Mouse (Mus musculus) bone marrow macrophage, adult 2 months (primary cell): ENCODE measurements around the gene Ifnar1. TPM values are rescaled to one million over a fixed set of nuclear protein-coding genes. Genes with fewer than 3 reads are reported as not detected.

Experiments used
- H3K27ac ChIP-seq: 2 replicates; pipeline ENCODE4 v1.5.1; 2012; ENCODE audit warnings: low read depth, low read length; ENCODE audit not compliant: insufficient read depth
- H3K4me1 ChIP-seq: 2 replicates; pipeline ENCODE4 v1.6.1; 2012; ENCODE audit warnings: low read length; ENCODE audit not compliant: control insufficient read depth, insufficient read depth
- H3K4me3 ChIP-seq: 2 replicates; pipeline ENCODE4 v1.5.1; 2012; ENCODE audit warnings: mild to moderate bottlenecking, low read length, moderate library complexity; ENCODE audit not compliant: insufficient read depth
- CTCF ChIP-seq: IDR thresholded peaks from 2 replicates; pipeline ENCODE4 v1.5.1; 2012; ENCODE audit warnings: low read depth, mild to moderate bottlenecking, low read length, moderate library complexity
- POLR2A ChIP-seq: IDR thresholded peaks from 2 replicates; pipeline ENCODE4 v1.6.1; 2012; ENCODE audit warnings: mild to moderate bottlenecking, low read depth, low read length, borderline replicate concordance
- polyA plus RNA-seq: library from polyadenylated mRNA; stranded (reverse); fragments of >200 nt; gene quantifications from 2 replicates; pipeline ENCODE4 v1.2.4, GENCODE M21; 2012; ENCODE audit not compliant: missing spikeins, insufficient read depth, insufficient read length

Gene Ifnar1
- polyA plus RNA-seq, 1 experiment = 92.5 TPM

DNA sequence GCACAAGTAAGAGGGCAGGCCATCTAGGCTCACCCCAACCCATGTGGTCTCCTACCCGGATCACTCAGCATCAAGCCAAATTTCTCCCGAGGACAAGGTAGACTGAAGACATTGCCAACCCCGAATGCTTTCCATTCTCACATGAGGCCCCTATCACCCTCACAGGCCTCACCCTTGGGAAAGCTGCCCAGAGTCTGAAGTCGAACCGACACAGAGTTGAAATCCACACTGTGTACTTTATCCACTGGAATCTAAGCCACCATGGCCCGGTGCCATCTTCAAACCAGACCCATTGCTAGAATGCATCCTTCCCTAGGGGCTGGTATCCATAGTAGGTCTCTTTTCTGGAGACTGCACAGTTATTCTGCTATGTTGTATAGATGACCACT lies 37.5 kb upstream of the Ifnar1 start:
- TF ChIP-seq CTCF (no peak), POLR2A (no peak)
- no peak overlapping the region for H3K27ac ChIP-seq
- peaks cover 28% of the 10 kb centered on the region for H3K4me1 ChIP-seq
- H3K4me3 ChIP-seq = no peak overlapping the region

DNA sequence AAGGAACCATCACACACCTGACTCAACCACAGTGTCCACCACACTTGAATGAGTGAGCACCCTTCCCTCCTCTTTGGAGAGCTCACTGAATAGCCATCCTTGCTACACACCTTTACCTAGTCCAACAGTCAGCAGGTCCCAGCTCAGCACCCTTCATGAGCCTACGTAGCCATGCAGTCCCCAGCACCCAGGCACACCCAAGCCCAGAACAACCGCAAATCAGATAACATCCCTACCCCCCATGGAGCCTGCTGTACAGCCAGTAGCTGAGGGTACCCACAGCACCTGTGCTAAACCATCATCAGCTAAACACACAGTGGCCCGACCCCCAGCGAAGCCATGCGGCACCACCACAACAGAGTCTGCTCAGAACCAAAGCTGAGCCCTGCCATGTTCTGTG lies 37.0 kb upstream of the Ifnar1 start:
- no peak overlapping the region for H3K27ac ChIP-seq
- TF ChIP-seq CTCF (no peak), POLR2A (no peak)
- no peak overlapping the region for H3K4me3 ChIP-seq
- peaks cover 33% of the 10 kb centered on the region for H3K4me1 ChIP-seq

DNA sequence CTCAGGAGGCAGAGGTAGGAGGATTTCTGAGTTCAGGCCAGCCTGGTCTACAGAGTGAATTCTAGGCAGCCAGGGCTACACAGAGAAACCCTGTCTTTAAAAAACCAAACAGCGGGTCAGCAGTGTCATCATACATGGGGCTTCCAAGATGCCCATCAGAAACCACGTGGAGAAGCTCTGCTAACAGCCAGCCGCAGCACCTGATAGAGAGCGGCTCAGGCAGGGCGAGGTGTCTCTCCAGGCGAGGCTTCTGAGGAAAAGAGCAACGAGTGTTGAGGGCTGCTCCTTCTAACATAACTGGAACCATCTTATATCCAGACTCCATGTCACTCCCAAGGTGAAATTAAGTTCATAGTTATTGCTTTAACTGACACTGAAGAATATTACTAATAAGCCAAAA lies 36.1 kb upstream of the Ifnar1 start:
- Histone ChIP-seq H3K27ac (no peak overlapping the region), H3K4me3 (no peak overlapping the region)
- TF ChIP-seq POLR2A = no peak
- no peak for TF ChIP-seq CTCF

DNA sequence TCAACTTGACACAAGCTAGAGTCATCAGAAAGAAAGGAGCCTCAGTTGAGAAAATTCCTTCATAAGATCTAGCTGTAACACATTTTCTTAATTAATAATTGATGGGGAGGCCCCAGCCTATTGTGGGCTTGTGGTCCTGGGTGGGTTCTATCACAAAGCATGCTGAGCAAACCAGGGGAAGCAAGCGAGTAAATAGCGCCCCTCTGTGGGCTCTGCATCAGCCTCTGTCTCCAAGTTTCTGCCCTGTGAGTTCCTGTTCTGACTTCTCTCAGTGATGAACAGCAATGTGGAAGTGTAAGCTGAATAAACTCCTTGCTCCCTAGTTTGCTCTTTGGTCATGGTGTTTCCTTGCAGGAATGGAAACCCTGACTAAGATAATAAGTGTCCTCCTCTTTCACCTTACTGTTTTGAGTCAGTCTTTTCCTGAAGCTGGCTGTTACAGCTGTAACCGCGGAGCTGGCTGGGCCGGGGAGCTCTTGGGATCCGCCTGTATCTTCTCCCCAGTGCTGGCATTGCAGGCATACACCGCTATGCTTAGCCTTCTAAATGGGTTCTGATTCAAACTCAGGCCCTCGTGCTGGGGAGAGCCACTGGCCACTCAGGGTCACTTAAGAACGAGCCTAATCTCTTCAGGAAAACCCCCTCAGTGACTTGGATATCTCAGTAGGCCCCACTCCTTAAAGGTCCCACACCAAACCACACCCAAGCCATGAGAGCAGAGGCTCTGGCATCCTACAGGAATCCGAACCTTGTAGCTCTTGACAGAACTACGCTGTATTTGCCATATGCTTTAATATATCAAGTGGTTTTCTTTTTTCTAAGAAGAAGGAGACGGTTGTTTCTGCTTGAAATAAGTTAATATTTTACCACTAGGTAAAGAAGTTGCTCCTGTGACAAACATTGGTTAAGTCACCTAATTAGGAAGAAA lies 34.6 kb upstream of the Ifnar1 start:
- no peak overlapping the region for H3K27ac ChIP-seq
- H3K4me1 ChIP-seq = peaks cover 42% of the 10 kb centered on the region
- TF ChIP-seq CTCF = no peak
- no peak for TF ChIP-seq POLR2A
- no peak overlapping the region for H3K4me3 ChIP-seq

More for the DNA sequence above, 36.1 kb upstream of the Ifnar1 start:
- H3K4me1 ChIP-seq = peaks cover 41% of the 10 kb centered on the region

DNA sequence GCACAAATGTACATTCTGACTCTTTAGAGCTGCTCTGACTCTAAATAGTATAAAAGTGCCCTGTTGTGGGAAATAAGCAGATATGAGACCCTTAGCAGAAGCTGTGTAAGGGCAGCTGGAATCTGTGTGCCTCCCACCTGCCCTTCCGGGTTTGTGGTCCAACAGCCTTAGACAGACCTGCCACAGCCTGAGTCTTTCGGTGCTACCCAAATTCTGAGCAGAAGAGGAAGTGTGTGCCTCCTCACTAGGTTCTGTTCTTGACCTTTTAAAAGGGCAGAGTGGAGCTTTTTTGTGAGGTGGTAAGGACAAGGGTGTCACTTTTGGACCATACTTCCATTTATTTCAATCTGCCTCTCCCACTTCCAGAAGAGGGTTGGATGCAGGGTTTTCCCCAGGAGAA lies 33.1 kb upstream of the Ifnar1 start:
- Histone ChIP-seq H3K4me1 (peaks cover 46% of the 10 kb centered on the region), H3K4me3 (no peak overlapping the region), H3K27ac (peak overlapping the region; percentile 96)
- no peak for TF ChIP-seq CTCF
- no peak for TF ChIP-seq POLR2A

DNA sequence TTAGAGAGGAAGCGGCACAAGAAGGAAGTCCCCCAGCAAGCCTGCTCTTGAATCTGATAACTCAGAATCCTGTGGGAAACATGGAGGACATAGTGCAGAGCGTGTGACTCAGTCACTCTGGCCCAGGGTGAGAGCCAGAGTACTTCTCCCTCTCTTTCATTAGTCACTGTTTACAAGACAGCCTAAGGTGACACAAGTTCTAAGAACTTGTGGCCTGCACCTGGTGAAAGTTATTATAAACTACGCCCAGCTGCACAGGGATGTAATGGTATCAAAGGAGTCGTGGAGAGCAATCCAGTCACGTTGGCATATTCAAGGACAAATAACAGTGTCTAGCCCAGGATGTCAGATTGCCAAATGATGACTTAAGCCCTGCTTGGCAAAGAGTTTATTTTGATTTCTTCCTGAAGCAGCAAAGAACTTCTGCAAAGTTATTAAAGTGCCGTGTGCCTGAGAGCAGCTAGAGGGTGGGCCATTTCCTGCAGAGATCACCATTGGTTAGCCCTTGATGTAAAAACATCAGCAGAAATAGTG lies 32.6 kb upstream of the Ifnar1 start:
- peaks cover 41% of the 10 kb centered on the region for H3K4me1 ChIP-seq
- TF ChIP-seq CTCF (no peak), POLR2A (no peak)
- peak overlapping the region; percentile 11; the same call in 1 of the 2 replicates for H3K4me3 ChIP-seq
- H3K27ac ChIP-seq = peak overlapping the region; percentile 96

DNA sequence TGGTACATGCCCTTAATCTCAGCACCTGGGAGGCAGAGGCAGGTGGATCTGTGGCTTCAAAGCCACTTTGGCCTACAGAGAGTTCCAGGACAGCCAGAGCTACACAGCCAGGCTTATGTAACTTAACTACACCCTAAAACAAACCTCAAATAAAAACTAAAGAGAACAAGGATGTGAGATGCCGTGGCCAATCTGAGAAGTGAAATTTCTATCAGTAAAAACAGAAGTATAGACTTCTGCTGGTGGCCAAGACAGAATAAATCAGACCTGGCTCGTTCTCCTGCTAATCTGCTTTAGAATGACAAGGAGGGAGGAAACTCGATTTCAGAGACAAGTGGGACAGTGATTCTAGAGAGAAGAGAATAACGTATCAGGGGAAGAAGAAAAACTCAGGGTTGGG lies 29.2 kb upstream of the Ifnar1 start:
- H3K4me3 ChIP-seq = no peak overlapping the region
- H3K27ac ChIP-seq = peak overlapping the region; percentile 84
- TF ChIP-seq POLR2A (no peak), CTCF (no peak)
- peaks cover 48% of the 10 kb centered on the region for H3K4me1 ChIP-seq

DNA sequence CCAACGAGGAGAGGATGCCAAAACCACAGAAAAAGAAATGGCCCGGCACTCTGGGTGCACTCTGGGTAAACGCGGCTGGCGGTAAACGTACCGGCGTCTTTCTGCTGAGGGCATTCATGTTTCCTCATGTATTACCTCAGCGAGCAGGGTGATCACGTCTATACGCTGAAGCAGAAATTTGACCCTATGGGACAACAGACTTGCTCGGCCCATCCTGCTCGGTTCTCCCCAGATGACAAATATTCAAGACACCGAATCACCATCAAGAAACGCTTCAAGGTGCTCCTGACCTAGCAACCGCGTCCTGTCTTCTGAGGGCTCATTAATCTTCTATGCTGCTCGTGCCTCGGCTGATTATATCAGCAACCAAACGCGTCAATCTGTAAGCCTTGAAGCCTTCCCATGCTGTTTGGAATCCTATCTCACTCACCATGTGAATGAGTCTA lies 26.7 kb upstream of the Ifnar1 start:
- H3K4me1 ChIP-seq = peaks cover 36% of the 10 kb centered on the region
- TF ChIP-seq CTCF = no peak
- TF ChIP-seq POLR2A = no peak
- no peak overlapping the region for H3K27ac ChIP-seq
- no peak overlapping the region for H3K4me3 ChIP-seq

DNA sequence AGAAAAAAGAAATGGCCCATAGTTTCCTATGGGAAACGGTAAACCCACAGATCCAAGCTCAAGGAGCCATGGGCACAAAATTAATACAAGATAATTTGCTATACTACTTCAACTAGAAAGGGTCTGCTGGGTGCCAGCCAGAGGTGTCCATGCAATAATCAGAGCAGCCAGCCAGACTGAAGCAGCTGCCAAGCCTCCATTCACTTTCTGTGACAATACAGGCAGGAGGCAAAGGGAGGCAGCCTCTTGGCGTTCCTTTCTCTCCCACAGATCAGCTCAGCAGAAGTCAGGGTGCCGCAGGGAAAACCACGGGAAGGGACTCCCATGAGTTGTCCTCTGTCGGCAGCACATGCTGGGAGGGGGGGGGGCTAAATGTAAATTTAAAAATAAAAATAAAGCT lies 26.1 kb upstream of the Ifnar1 start:
- H3K27ac ChIP-seq = no peak overlapping the region
- H3K4me1 ChIP-seq = peaks cover 33% of the 10 kb centered on the region
- H3K4me3 ChIP-seq = no peak overlapping the region
- TF ChIP-seq POLR2A = no peak
- TF ChIP-seq CTCF = no peak

DNA sequence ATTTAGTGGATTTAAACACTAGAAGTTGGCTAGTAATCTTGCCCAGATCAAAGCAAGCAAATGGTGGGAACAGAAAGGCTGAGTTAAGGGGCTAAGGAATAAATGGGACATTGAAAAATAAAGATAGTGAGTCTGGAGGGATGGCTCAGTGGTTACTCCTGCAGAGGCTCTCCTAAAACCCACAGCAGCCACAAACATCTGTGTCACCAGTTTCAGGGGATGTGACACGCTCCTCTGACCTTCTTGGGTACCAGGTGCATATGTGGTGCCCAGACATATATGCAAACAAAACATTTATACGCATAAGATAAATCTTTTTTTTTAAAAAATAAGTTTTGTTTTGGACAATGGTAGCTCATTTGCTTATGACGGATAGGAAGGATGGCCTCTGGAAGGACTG lies 25.6 kb upstream of the Ifnar1 start:
- Histone ChIP-seq H3K4me1 (peaks cover 33% of the 10 kb centered on the region), H3K4me3 (no peak overlapping the region), H3K27ac (no peak overlapping the region)
- TF ChIP-seq CTCF = no peak
- no peak for TF ChIP-seq POLR2A
